Mouse (Mus musculus) liver, embryonic 16.5 days (tissue): Measurements from ENCODE around the gene Stap1. TPM values are rescaled to one million over a fixed set of nuclear protein-coding genes. Genes with fewer than 3 reads are reported as not detected.

Experiments used
- ATAC-seq: fragments of 200-750 bp; cut with Nextera tagmentation; 2 replicates; pipeline ENCODE4 v1.8.0; 2017; ENCODE audit warnings: low read depth, mild to moderate bottlenecking, moderate number of reproducible peaks, moderate library complexity
- H3K27ac ChIP-seq: fragments of 300-500 bp; sonication (generic); 2 replicates; pipeline ENCODE4 v1.5.1; 2014; ENCODE audit warnings: mild to moderate bottlenecking, low read length
- H3K27me3 ChIP-seq: fragments of 300-500 bp; sonication (generic); 2 replicates; pipeline ENCODE4 v1.6.1; 2014; ENCODE audit warnings: low read depth, low read length, mixed read lengths; ENCODE audit not compliant: control insufficient read depth, insufficient read depth
- H3K36me3 ChIP-seq: fragments of 300-500 bp; sonication (generic); 2 replicates; pipeline ENCODE4 v1.6.1; 2014; ENCODE audit warnings: mild to moderate bottlenecking; ENCODE audit not compliant: control insufficient read depth, insufficient read depth
- H3K4me1 ChIP-seq: fragments of 300-500 bp; sonication (generic); 2 replicates; pipeline ENCODE4 v1.6.1; 2014; ENCODE audit warnings: low read depth, low read length, mixed read lengths; ENCODE audit not compliant: control insufficient read depth
- H3K4me2 ChIP-seq: fragments of 300-500 bp; sonication (generic); 2 replicates; pipeline ENCODE4 v1.6.1; 2014; ENCODE audit warnings: low read depth, low read length, mixed read lengths
- H3K4me3 ChIP-seq: fragments of 300-500 bp; sonication (generic); 2 replicates; pipeline ENCODE4 v1.5.1; 2014; ENCODE audit warnings: low read depth, mild to moderate bottlenecking, low read length
- H3K9ac ChIP-seq: fragments of 300-500 bp; sonication (generic); 2 replicates; pipeline ENCODE4 v1.6.1; 2014; ENCODE audit warnings: low read depth, low read length
- H3K9me3 ChIP-seq: fragments of 300-500 bp; sonication (generic); replicated peaks from 2 replicates; pipeline ENCODE4 v1.6.1; 2016; ENCODE audit warnings: low read length; ENCODE audit not compliant: control insufficient read depth
- WGBS: fragments of 180-500 bp; shearing (Covaris S2); extraction: QIAGEN DNeasy Blood & Tissue Kit; methylation state at CpG from one replicate; pipeline ENCODE4 v1.1.7; 2014; ENCODE audit not compliant: insufficient replicate concordance; 5-methylcytosine and 5-hydroxymethylcytosine counted together
- polyA plus RNA-seq: library from polyadenylated mRNA; unstranded; fragments of >200 nt; fragmentation: Nextera tagmentation; extraction: Ambion mirVana; gene quantifications from 2 replicates; pipeline ENCODE4 v1.2.1, GENCODE M21; 2015

Gene Stap1
- polyA plus RNA-seq, 1 experiment from 2014 or later, result 2.9 TPM

- no peaks in the 10 kb centered on the region for H3K9me3 ChIP-seq
- no peak overlapping the region for H3K27ac ChIP-seq
- H3K4me3 ChIP-seq, result no peak overlapping the region
- no peaks in the 10 kb centered on the region for H3K4me1 ChIP-seq
- H3K9ac ChIP-seq, result no peak overlapping the region
- H3K27me3 ChIP-seq, result no peaks in the 10 kb centered on the region
- no peak overlapping the region for H3K4me2 ChIP-seq
- 59% methylated on average over 2 of the region's 2 CpGs for WGBS
- no peak for ATAC-seq
- no peaks in the 10 kb centered on the region; the same call in 1 of the 2 replicates for H3K36me3 ChIP-seq
Measured at GRCm38 (mm10) chr5:86106610-86107009, 35.1 kb downstream of the Stap1 start.

GRCm38 (mm10) chr5:86111074-86111473, 39.5 kb downstream of the Stap1 start:
- Histone ChIP-seq H3K9ac (no peak overlapping the region), H3K27me3 (no peaks in the 10 kb centered on the region), H3K4me1 (no peaks in the 10 kb centered on the region), H3K4me2 (no peak overlapping the region), H3K9me3 (no peaks in the 10 kb centered on the region), H3K4me3 (no peak overlapping the region), H3K36me3 (no peaks in the 10 kb centered on the region; the same call in 1 of the 2 replicates), H3K27ac (no peak overlapping the region)
- 73% methylated on average over 1 of the region's 1 CpGs for WGBS
- no peak for ATAC-seq

- no peaks in the 10 kb centered on the region; the same call in 1 of the 2 replicates for H3K36me3 ChIP-seq
- no peak overlapping the region for H3K9ac ChIP-seq
- WGBS, result 66% methylated on average over 2 of the region's 2 CpGs
- no peaks in the 10 kb centered on the region for H3K4me1 ChIP-seq
- ATAC-seq, result no peak
- no peaks in the 10 kb centered on the region for H3K9me3 ChIP-seq
- no peak overlapping the region for H3K4me3 ChIP-seq
- H3K27me3 ChIP-seq, result no peaks in the 10 kb centered on the region
- H3K4me2 ChIP-seq, result no peak overlapping the region
- no peak overlapping the region for H3K27ac ChIP-seq
Measured at GRCm38 (mm10) chr5:86113037-86113436, 41.5 kb downstream of the Stap1 start.

DNA sequence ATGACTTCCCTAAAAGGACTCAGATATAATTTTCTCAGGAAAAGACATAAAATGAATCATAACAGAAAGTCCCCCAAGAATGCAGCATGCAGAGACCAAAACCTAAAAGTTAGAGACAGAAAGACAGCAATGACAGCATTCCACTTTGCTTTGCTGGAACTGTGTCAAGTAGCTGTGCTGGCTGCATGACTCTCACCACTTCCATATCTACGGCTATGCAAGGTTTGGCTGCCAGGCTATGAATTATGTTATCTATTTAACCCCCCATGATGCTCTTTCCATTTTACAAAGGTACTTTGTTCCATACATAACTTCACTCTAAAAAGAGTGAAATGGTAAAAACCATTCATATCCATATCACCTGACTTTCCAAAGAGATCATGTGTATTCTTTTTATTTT, 42.5 kb downstream of the Stap1 start:
- no peak for ATAC-seq
- Histone ChIP-seq H3K4me2 (no peak overlapping the region), H3K27ac (no peak overlapping the region), H3K9ac (no peak overlapping the region), H3K4me1 (no peaks in the 10 kb centered on the region), H3K4me3 (no peak overlapping the region), H3K9me3 (no peaks in the 10 kb centered on the region), H3K36me3 (peaks cover 5% of the 10 kb centered on the region; the same call in 1 of the 2 replicates), H3K27me3 (no peaks in the 10 kb centered on the region)
- 50% methylated on average over 1 of the region's 1 CpGs for WGBS

DNA sequence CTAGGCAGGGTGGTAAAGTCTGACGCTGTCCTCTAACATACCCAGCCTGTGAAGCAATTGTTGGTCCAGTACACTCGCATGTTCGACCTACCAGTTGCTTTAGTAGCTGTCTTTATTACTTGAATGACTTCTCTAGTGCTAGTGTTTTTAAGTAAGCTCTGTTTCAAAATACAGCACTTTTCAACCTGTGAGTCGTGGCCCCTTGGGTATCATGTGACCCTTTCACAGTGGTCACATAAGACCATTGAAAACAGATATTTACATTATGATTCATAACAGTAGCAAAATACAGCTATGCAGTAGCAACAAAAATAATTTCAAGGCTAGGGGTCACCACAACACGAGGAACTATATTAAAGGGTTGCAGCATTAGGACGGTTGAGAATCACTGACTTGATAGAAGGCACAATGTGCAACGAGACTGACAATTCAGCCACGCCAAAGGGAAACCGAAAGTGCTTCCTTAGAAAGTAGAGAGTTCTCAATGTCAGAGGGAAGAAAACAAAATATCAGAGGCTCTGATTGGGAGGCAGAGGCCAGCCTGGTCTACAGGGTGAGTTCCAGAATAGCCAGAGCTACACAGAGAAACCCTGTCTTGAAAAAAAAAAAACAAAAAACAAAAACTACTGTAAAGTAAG, 47.0 kb downstream of the Stap1 start:
- WGBS, result 75% methylated on average over 9 of the region's 9 CpGs
- ATAC-seq, result no peak

GRCm38 (mm10) chr5:86128749-86129148, 57.2 kb downstream of the Stap1 start:
- ATAC-seq, result no peak
- Histone ChIP-seq H3K4me2 (no peak overlapping the region), H3K4me1 (no peaks in the 10 kb centered on the region), H3K9me3 (no peaks in the 10 kb centered on the region), H3K27me3 (no peaks in the 10 kb centered on the region), H3K4me3 (no peak overlapping the region), H3K27ac (no peak overlapping the region), H3K36me3 (peaks cover 2% of the 10 kb centered on the region; the same call in 1 of the 2 replicates), H3K9ac (no peak overlapping the region)
- 83% methylated on average over 1 of the region's 1 CpGs for WGBS

More for the DNA sequence above, 47.0 kb downstream of the Stap1 start:
- no peaks in the 10 kb centered on the region for H3K9me3 ChIP-seq
- no peaks in the 10 kb centered on the region for H3K27me3 ChIP-seq
- no peak overlapping the region for H3K27ac ChIP-seq
- H3K9ac ChIP-seq, result no peak overlapping the region
- H3K36me3 ChIP-seq, result peaks cover 5% of the 10 kb centered on the region; the same call in 1 of the 2 replicates
- H3K4me2 ChIP-seq, result no peak overlapping the region
- H3K4me3 ChIP-seq, result no peak overlapping the region
- H3K4me1 ChIP-seq, result no peaks in the 10 kb centered on the region

DNA sequence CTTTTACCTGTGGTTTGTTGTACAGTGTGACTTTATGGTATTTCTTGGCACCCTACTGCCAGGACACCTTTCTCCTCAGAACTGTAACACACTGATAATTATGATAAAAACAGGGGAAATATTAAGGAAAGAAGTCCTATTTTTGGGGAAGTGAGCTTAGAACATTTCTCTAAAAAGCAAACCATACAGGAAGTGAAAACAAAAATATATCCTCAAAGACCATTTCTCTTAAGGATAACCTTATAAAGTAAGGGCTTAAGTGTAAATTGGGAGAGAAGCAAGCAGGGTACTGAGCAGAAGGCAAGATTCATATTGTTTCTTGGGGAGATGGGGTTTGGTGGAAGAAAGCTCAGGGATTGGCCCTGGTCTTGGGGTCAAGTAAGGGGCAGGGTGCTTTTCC, 58.3 kb downstream of the Stap1 start:
- Histone ChIP-seq H3K9ac (no peak overlapping the region), H3K27ac (no peak overlapping the region), H3K9me3 (no peaks in the 10 kb centered on the region), H3K27me3 (no peaks in the 10 kb centered on the region), H3K4me2 (no peak overlapping the region), H3K4me3 (no peak overlapping the region), H3K4me1 (no peaks in the 10 kb centered on the region), H3K36me3 (peaks cover 2% of the 10 kb centered on the region; the same call in 1 of the 2 replicates)
- ATAC-seq, result no peak

Other genes starting within 250 kb of the Stap1 start
- 12.9 and 15.0 TPM in 2 replicates for gene Cenpc1, start 6.2 kb upstream of the Stap1 start, polyA plus RNA-seq
- 3.4 TPM in 2 replicates for gene Uba6, start 101.1 kb downstream of the Stap1 start, polyA plus RNA-seq
- gene Gnrhr, start 126.2 kb downstream of the Stap1 start, polyA plus RNA-seq, result not detected in 2 replicates
- gene Tmprss11c, start 217.6 kb downstream of the Stap1 start, polyA plus RNA-seq, result not detected in 2 replicates